ENCODE assay signal across 29 mouse cellular contexts in the genomic region with DNA sequence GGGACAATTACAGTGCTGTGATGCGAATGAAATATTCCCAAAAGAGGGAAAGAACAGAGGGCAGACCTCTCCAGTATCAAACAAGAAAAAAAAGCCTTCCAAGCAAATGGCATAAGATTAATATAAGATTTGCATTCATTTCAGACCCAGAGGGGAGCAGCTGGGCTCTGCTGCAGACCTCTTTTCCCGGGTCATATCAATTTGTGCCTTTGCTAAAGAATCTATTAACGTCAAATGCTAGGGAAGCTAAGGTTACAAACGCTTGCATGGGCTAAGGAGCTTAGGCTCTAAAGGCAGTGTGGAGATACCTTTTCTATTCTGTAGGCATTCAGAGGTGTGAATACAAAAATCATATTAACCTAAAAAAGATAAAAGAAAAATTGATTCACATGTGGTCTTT. TPM values are rescaled to one million over a fixed set of nuclear protein-coding genes. Genes with fewer than 3 reads are reported as not detected.
DNase-seq lines count a peak whose midpoint lies in the region; ATAC-seq and TF ChIP-seq lines count a peak whose summit lies in the region.
"Had no signal": no experiment of that assay in that cellular context is flagged by ENCODE, and none has a peak within 500 bp of the region (broad histone marks: within the 10 kb centered on the region; RNA-seq: fewer than 3 reads in every experiment).

No protein-coding gene starts in this region.

- TF ChIP-seq CTCF in midbrain, postnatal 0 days (IDR thresholded peaks at IDR 0.05): no peak
- no peak for TF ChIP-seq CTCF in brain, embryonic 14.5 days (IDR thresholded peaks at IDR 0.05; ENCODE audit: borderline replicate concordance, extremely low read depth, insufficient read depth, insufficient read length)

- peak; percentile 81 for ATAC-seq in hindbrain, embryonic 11.5 days (ENCODE audit: low FRiP score)
- no peak for ATAC-seq in hindbrain, embryonic 13.5 days (ENCODE audit: low FRiP score)
- ATAC-seq in midbrain, embryonic 11.5 days (ENCODE audit: low FRiP score): peak; percentile 71; the same call in 1 of the 2 replicates
- no peak for ATAC-seq in midbrain, postnatal 0 days (ENCODE audit: low FRiP score)
- ATAC-seq in midbrain, embryonic 14.5 days (ENCODE audit: low FRiP score, low TSS enrichment): no peak
- ATAC-seq in midbrain, embryonic 15.5 days (replicated peaks): no peak
- ATAC-seq: activated CD4-positive, CD25-positive, alpha-beta regulatory T cell, adult 4 months; CD4-positive, CD25-positive, alpha-beta regulatory T cell, adult 4 months; forebrain, embryonic 13.5 days; forebrain, embryonic 15.5 days; Patski had no signal

- H3K27ac ChIP-seq in hindbrain, embryonic 11.5 days (ENCODE audit: low read depth, low read length): no peak overlapping the region
- no peak overlapping the region for H3K27ac ChIP-seq in hindbrain, embryonic 13.5 days
- no peak overlapping the region for H3K27ac ChIP-seq in midbrain, embryonic 11.5 days (ENCODE audit: low read depth, low read length)
- H3K27ac ChIP-seq in midbrain, postnatal 0 days (ENCODE audit: low read depth, low read length): no peak overlapping the region
- no peak overlapping the region for H3K27ac ChIP-seq in midbrain, embryonic 14.5 days (replicated peaks; ENCODE audit: low read depth, low read length)
- H3K27ac ChIP-seq in midbrain, embryonic 15.5 days: no peak overlapping the region
- H3K27ac ChIP-seq: embryonic facial prominence, embryonic 10.5 days; embryonic facial prominence, embryonic 12.5 days; forebrain, embryonic 13.5 days; forebrain, embryonic 15.5 days had no signal

- no peak overlapping the region for H3K4me3 ChIP-seq in hindbrain, embryonic 11.5 days (ENCODE audit: low read depth, low read length)
- no peak overlapping the region for H3K4me3 ChIP-seq in hindbrain, embryonic 13.5 days
- no peak overlapping the region for H3K4me3 ChIP-seq in midbrain, embryonic 11.5 days (ENCODE audit: low read depth, low read length)
- H3K4me3 ChIP-seq in midbrain, postnatal 0 days (ENCODE audit: low read depth, low read length): no peak overlapping the region
- no peak overlapping the region for H3K4me3 ChIP-seq in midbrain, embryonic 14.5 days (replicated peaks; ENCODE audit: low read depth, low read length)
- H3K4me3 ChIP-seq in midbrain, embryonic 15.5 days: no peak overlapping the region
- H3K4me3 ChIP-seq: embryonic facial prominence, embryonic 10.5 days; embryonic facial prominence, embryonic 12.5 days; forebrain, embryonic 13.5 days; forebrain, embryonic 15.5 days had no signal

- no peaks in the 10 kb centered on the region for H3K36me3 ChIP-seq in hindbrain, embryonic 11.5 days (ENCODE audit: control insufficient read depth, insufficient read depth, low read length)
- H3K36me3 ChIP-seq in hindbrain, embryonic 13.5 days: no peaks in the 10 kb centered on the region
- H3K36me3 ChIP-seq in midbrain, embryonic 11.5 days (ENCODE audit: control insufficient read depth, insufficient read depth, low read length): no peaks in the 10 kb centered on the region
- H3K36me3 ChIP-seq in midbrain, postnatal 0 days (ENCODE audit: insufficient read depth, low read length): no peaks in the 10 kb centered on the region
- no peaks in the 10 kb centered on the region for H3K36me3 ChIP-seq in midbrain, embryonic 14.5 days (ENCODE audit: control insufficient read depth, insufficient read depth, low read length)
- H3K36me3 ChIP-seq in midbrain, embryonic 15.5 days (replicated peaks): no peaks in the 10 kb centered on the region
- H3K36me3 ChIP-seq: embryonic facial prominence, embryonic 10.5 days; embryonic facial prominence, embryonic 12.5 days; forebrain, embryonic 15.5 days; G1E had no signal

- no peak for TF ChIP-seq POLR2A in brain, embryonic 14.5 days (IDR thresholded peaks at IDR 0.05; ENCODE audit: borderline replicate concordance, extremely low read depth, insufficient read depth, insufficient read length, poor library complexity, severe bottlenecking)

- H3K4me1 ChIP-seq in hindbrain, embryonic 11.5 days (replicated peaks; ENCODE audit: control insufficient read depth, insufficient read depth, low read length): no peaks in the 10 kb centered on the region
- H3K4me1 ChIP-seq in hindbrain, embryonic 13.5 days (replicated peaks): 0 out of 2 replicates have a peak, but pooled peaks cover 3% of the 10 kb centered on the region
- no peaks in the 10 kb centered on the region for H3K4me1 ChIP-seq in midbrain, embryonic 11.5 days (ENCODE audit: control insufficient read depth, insufficient read depth, low read length)
- H3K4me1 ChIP-seq in midbrain, postnatal 0 days (ENCODE audit: insufficient read depth, low read length): no peaks in the 10 kb centered on the region
- no peaks in the 10 kb centered on the region for H3K4me1 ChIP-seq in midbrain, embryonic 14.5 days (ENCODE audit: control insufficient read depth, insufficient read depth, low read length)
- no peaks in the 10 kb centered on the region for H3K4me1 ChIP-seq in midbrain, embryonic 15.5 days
- H3K4me1 ChIP-seq: embryonic facial prominence, embryonic 10.5 days; embryonic facial prominence, embryonic 12.5 days; forebrain, embryonic 13.5 days; forebrain, embryonic 15.5 days had no signal

- 48% methylated on average over 4 of the region's 4 CpGs for WGBS in hindbrain, embryonic 11.5 days
- WGBS in hindbrain, embryonic 13.5 days: 34% methylated on average over 4 of the region's 4 CpGs
- WGBS in midbrain, embryonic 11.5 days: 36% methylated on average over 4 of the region's 4 CpGs
- 25% methylated on average over 4 of the region's 4 CpGs for WGBS in midbrain, postnatal 0 days
- 10% methylated on average over 4 of the region's 4 CpGs for WGBS in midbrain, embryonic 14.5 days
- 18% methylated on average over 4 of the region's 4 CpGs for WGBS in midbrain, embryonic 15.5 days

- no peaks in the 10 kb centered on the region for H3K27me3 ChIP-seq in hindbrain, embryonic 11.5 days (ENCODE audit: control insufficient read depth, insufficient read depth, low read length)
- H3K27me3 ChIP-seq in hindbrain, embryonic 13.5 days: no peaks in the 10 kb centered on the region
- H3K27me3 ChIP-seq in midbrain, embryonic 11.5 days (ENCODE audit: control insufficient read depth, insufficient read depth, low read length): no peaks in the 10 kb centered on the region
- H3K27me3 ChIP-seq in midbrain, postnatal 0 days (ENCODE audit: insufficient read depth, low read length): no peaks in the 10 kb centered on the region
- H3K27me3 ChIP-seq in midbrain, embryonic 14.5 days (ENCODE audit: control insufficient read depth, insufficient read depth, low read length): no peaks in the 10 kb centered on the region
- no peaks in the 10 kb centered on the region for H3K27me3 ChIP-seq in midbrain, embryonic 15.5 days (replicated peaks)
- H3K27me3 ChIP-seq: CH12.LX; embryonic facial prominence, embryonic 12.5 days; forebrain, embryonic 13.5 days; forebrain, embryonic 15.5 days had no signal

- no peaks in the 10 kb centered on the region for H3K9me3 ChIP-seq in hindbrain, embryonic 11.5 days (ENCODE audit: control insufficient read depth, low read length)
- H3K9me3 ChIP-seq in hindbrain, embryonic 13.5 days: no peaks in the 10 kb centered on the region
- no peaks in the 10 kb centered on the region for H3K9me3 ChIP-seq in midbrain, embryonic 11.5 days (ENCODE audit: control insufficient read depth, low read length)
- no peaks in the 10 kb centered on the region for H3K9me3 ChIP-seq in midbrain, postnatal 0 days (ENCODE audit: low read length)
- H3K9me3 ChIP-seq in midbrain, embryonic 14.5 days (ENCODE audit: control insufficient read depth, low read length): no peaks in the 10 kb centered on the region
- H3K9me3 ChIP-seq in midbrain, embryonic 15.5 days: no peaks in the 10 kb centered on the region
- H3K9me3 ChIP-seq: embryonic facial prominence, embryonic 10.5 days; embryonic facial prominence, embryonic 12.5 days; forebrain, embryonic 13.5 days; forebrain, embryonic 15.5 days; G1E had no signal

- no peak for DNase-seq in hindbrain, embryonic 11.5 days (ENCODE audit: low spot score)
- no peak for DNase-seq in midbrain, embryonic 11.5 days (ENCODE audit: low spot score, missing footprints)
- DNase-seq in midbrain, postnatal 0 days (ENCODE audit: low spot score): no peak
- peak; percentile 49 for DNase-seq in midbrain, embryonic 14.5 days
- peak; percentile 27 for DNase-seq in brain, embryonic 14.5 days (ENCODE audit: low read depth)
- DNase-seq: adrenal gland, adult 8-10 months; adrenal gland, postnatal 14 days; adrenal gland, postnatal 36 days; B cell, adult 2 months; cerebellum, adult 11 months; cerebellum, adult 18-20 months; cerebellum, adult 8-10 months; cerebellum, adult 9-11 months; cerebellum, postnatal 14 days; cerebellum, postnatal 36 days had no signal

- no peak overlapping the region for H3K4me2 ChIP-seq in hindbrain, embryonic 11.5 days (replicated peaks; ENCODE audit: low read depth, low read length)
- H3K4me2 ChIP-seq in hindbrain, embryonic 13.5 days: no peak overlapping the region
- no peak overlapping the region for H3K4me2 ChIP-seq in midbrain, embryonic 11.5 days
- H3K4me2 ChIP-seq in midbrain, postnatal 0 days (ENCODE audit: low read depth, low read length, poor library complexity, severe bottlenecking): no peak overlapping the region
- H3K4me2 ChIP-seq in midbrain, embryonic 14.5 days (ENCODE audit: low read length): no peak overlapping the region
- no peak overlapping the region for H3K4me2 ChIP-seq in midbrain, embryonic 15.5 days
- H3K4me2 ChIP-seq: embryonic facial prominence, embryonic 12.5 days; forebrain, embryonic 13.5 days; forebrain, embryonic 15.5 days had no signal

- no peak overlapping the region for H3K9ac ChIP-seq in hindbrain, embryonic 11.5 days (ENCODE audit: low read depth, low read length)
- no peak overlapping the region for H3K9ac ChIP-seq in hindbrain, embryonic 13.5 days
- no peak overlapping the region for H3K9ac ChIP-seq in midbrain, embryonic 11.5 days (ENCODE audit: low read length)
- H3K9ac ChIP-seq in midbrain, postnatal 0 days (replicated peaks; ENCODE audit: low read length, poor library complexity, severe bottlenecking): no peak overlapping the region
- no peak overlapping the region for H3K9ac ChIP-seq in midbrain, embryonic 14.5 days (replicated peaks; ENCODE audit: low read length)
- no peak overlapping the region for H3K9ac ChIP-seq in midbrain, embryonic 15.5 days
- H3K9ac ChIP-seq: embryonic facial prominence, embryonic 12.5 days; forebrain, embryonic 13.5 days; forebrain, embryonic 15.5 days had no signal

RNA-seq across cellular contexts. Expression of a gene that starts 33.8 kb away (rescaled TPM):
- 0.97 and 1.1 TPM in 2 replicates for polyA plus RNA-seq in hindbrain, embryonic 11.5 days (2014; fragmentation: Nextera tagmentation; extraction: Ambion mirVana)
- polyA plus RNA-seq in hindbrain, embryonic 13.5 days (2015; fragmentation: Nextera tagmentation; extraction: Ambion mirVana): 0.29 and 1.00 TPM in 2 replicates
- polyA plus RNA-seq in midbrain, embryonic 11.5 days (2014; fragmentation: Nextera tagmentation; extraction: Ambion mirVana): 0.28 and 0.68 TPM in 2 replicates
- total RNA-seq in midbrain, postnatal 0 days (2014; rRNA removed): not detected in 2 replicates
- polyA plus RNA-seq in midbrain, postnatal 0 days (2015; fragmentation: Nextera tagmentation; extraction: Ambion mirVana): 0.28 and 0.36 TPM in 2 replicates
- 0.28 and 0.41 TPM in 2 replicates for polyA plus RNA-seq in midbrain, embryonic 14.5 days (2014; fragmentation: Nextera tagmentation; extraction: Ambion mirVana)
- 0.45 and 0.77 TPM in 2 replicates for polyA plus RNA-seq in midbrain, embryonic 15.5 days (2015; fragmentation: Nextera tagmentation; extraction: Ambion mirVana)
- polyA plus RNA-seq in brain, embryonic 14.5 days (2012; rRNA removed): 0.29 and 0.44 TPM in 2 replicates
- total RNA-seq: CH12.LX, G1E had no signal
- polyA plus RNA-seq: activated CD4-positive, CD25-positive, alpha-beta regulatory T cell, adult 4 months; G1E; Patski had no signal

RNA-seq across cellular contexts. Expression of a gene that starts 38.6 kb away (rescaled TPM):
- not detected in 2 replicates for polyA plus RNA-seq in hindbrain, embryonic 11.5 days (2014; fragmentation: Nextera tagmentation; extraction: Ambion mirVana)
- polyA plus RNA-seq in hindbrain, embryonic 13.5 days (2015; fragmentation: Nextera tagmentation; extraction: Ambion mirVana): not detected in 2 replicates
- not detected in 2 replicates for polyA plus RNA-seq in midbrain, embryonic 11.5 days (2014; fragmentation: Nextera tagmentation; extraction: Ambion mirVana)
- total RNA-seq in midbrain, postnatal 0 days (2014; rRNA removed): not detected in 2 replicates
- polyA plus RNA-seq in midbrain, postnatal 0 days (2015; fragmentation: Nextera tagmentation; extraction: Ambion mirVana): not detected in 2 replicates
- polyA plus RNA-seq in midbrain, embryonic 14.5 days (2014; fragmentation: Nextera tagmentation; extraction: Ambion mirVana): not detected in 2 replicates
- polyA plus RNA-seq in midbrain, embryonic 15.5 days (2015; fragmentation: Nextera tagmentation; extraction: Ambion mirVana): not detected in 2 replicates
- polyA plus RNA-seq in brain, embryonic 14.5 days (2012; rRNA removed): not detected in 2 replicates
- total RNA-seq: adrenal gland, adult 18-20 months; adrenal gland, adult 8-10 months; adrenal gland, postnatal 14 days; adrenal gland, postnatal 36 days; CH12.LX; common myeloid progenitor, adult 5-6 weeks had no signal
- polyA plus RNA-seq: activated CD4-positive, CD25-positive, alpha-beta regulatory T cell, adult 4 months; CD4-positive, CD25-positive, alpha-beta regulatory T cell, adult 4 months; embryonic facial prominence, embryonic 10.5 days; embryonic facial prominence, embryonic 12.5 days; forebrain, embryonic 11.5 days; forebrain, embryonic 13.5 days; forebrain, embryonic 15.5 days; G1E had no signal

RNA-seq across cellular contexts. Expression of a gene that starts 48.7 kb away (rescaled TPM):
- polyA plus RNA-seq in hindbrain, embryonic 11.5 days (2014; fragmentation: Nextera tagmentation; extraction: Ambion mirVana): 44.1 and 48.1 TPM in 2 replicates
- polyA plus RNA-seq in hindbrain, embryonic 13.5 days (2015; fragmentation: Nextera tagmentation; extraction: Ambion mirVana): 32.6 and 35.2 TPM in 2 replicates
- 40.2 and 43.7 TPM in 2 replicates for polyA plus RNA-seq in midbrain, embryonic 11.5 days (2014; fragmentation: Nextera tagmentation; extraction: Ambion mirVana)
- 11.2 and 12.2 TPM in 2 replicates for total RNA-seq in midbrain, postnatal 0 days (2014; rRNA removed)
- polyA plus RNA-seq in midbrain, postnatal 0 days (2015; fragmentation: Nextera tagmentation; extraction: Ambion mirVana): 22.6 and 23.4 TPM in 2 replicates
- polyA plus RNA-seq in midbrain, embryonic 14.5 days (2014; fragmentation: Nextera tagmentation; extraction: Ambion mirVana): 15.4 and 24.5 TPM in 2 replicates
- 23.8 and 25.2 TPM in 2 replicates for polyA plus RNA-seq in midbrain, embryonic 15.5 days (2015; fragmentation: Nextera tagmentation; extraction: Ambion mirVana)
- polyA plus RNA-seq in brain, embryonic 14.5 days (2012; rRNA removed): 8.0 and 11.0 TPM in 2 replicates
- total RNA-seq: CH12.LX, G1E had no signal
- polyA plus RNA-seq: activated CD4-positive, CD25-positive, alpha-beta regulatory T cell, adult 4 months; CD4-positive, CD25-positive, alpha-beta regulatory T cell, adult 4 months; G1E; Patski had no signal

Comparison
In these comparisons a context has a peak if more than half of its experiments do, and no peak if none do; other contexts are left out.
1. ATAC-seq: peak in hindbrain, embryonic 11.5 days (single experiment) and midbrain, embryonic 11.5 days (single experiment); none in hindbrain, embryonic 13.5 days (single experiment), midbrain, postnatal 0 days (single experiment), midbrain, embryonic 14.5 days (single experiment) and midbrain, embryonic 15.5 days (single experiment).
2. DNase-seq: peak in midbrain, embryonic 14.5 days (single experiment) and brain, embryonic 14.5 days (single experiment); none in hindbrain, embryonic 11.5 days (single experiment), midbrain, embryonic 11.5 days (single experiment) and midbrain, postnatal 0 days (single experiment).